Mouse (Mus musculus): ENCODE measurements at regions not wholly inside any gene's neighbourhood (a gene's known extent, or its start where the extent isn't known, plus 50 kb on each side); places are given as distances from the start of the nearest gene placed in this dataset.
A peak's percentile ranks its signal among the peaks of the same experiment; 100 is the strongest.

DNA sequence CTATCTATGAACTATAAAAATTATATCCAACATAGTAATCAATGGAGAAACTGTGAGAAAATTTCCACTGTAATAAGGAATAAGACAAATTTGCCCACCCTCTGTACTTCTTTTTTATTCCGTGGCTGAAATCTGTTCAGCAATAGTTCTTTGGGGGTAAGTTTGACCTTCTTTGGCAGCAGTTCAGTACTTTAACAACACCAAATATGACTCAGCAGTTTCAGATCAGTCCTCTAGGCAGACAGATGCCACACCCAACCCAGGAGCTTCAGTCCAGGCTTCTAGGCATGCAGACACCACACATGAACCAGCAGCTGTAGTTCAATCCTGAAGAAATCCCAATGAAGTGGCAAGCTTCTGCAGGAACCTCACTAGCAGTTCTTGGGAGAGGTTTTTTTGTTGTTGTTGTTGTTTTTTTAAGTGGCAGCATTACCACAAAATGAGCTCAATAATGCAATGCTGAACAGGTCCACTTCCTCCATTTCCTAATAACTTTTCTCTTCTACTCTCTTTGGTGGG, 88.6 kb upstream of the Adamts9 start:
- no peak for DNase-seq (ENCODE audit: low spot score in 2 of 2)

GRCm38 (mm10) chr6:93026068-93027022, 83.1 kb upstream of the Adamts9 start:
- DNase-seq (ENCODE audit: low spot score in 2 of 2), result peak in 1 of 2 experiments; percentile 21

- DNase-seq (ENCODE audit: low spot score in 2 of 2), result no peak
Measured at GRCm38 (mm10) chr6:93014534-93014933, 71.2 kb upstream of the Adamts9 start.

- DNase-seq (ENCODE audit: low spot score in 2 of 2), result no peak
Measured at GRCm38 (mm10) chr6:93011906-93012305, 68.6 kb upstream of the Adamts9 start.

- DNase-seq (ENCODE audit: low spot score in 2 of 2), result no peak
Measured at GRCm38 (mm10) chr6:93004587-93005240, 61.4 kb upstream of the Adamts9 start.

GRCm38 (mm10) chr6:93003812-93004211, 60.5 kb upstream of the Adamts9 start:
- no peak for DNase-seq (ENCODE audit: low spot score in 2 of 2)

- no peak for DNase-seq (ENCODE audit: low spot score in 2 of 2)
Measured at GRCm38 (mm10) chr6:92993647-92994046, 50.4 kb upstream of the Adamts9 start.

Measured in urinary bladder, adult 18-20 months (tissue).